Mouse (Mus musculus): ENCODE results near the gene Gm17268. TPM values are rescaled to one million over a fixed set of nuclear protein-coding genes. Genes with fewer than 3 reads are reported as not detected.

The Gm17268 gene
- polyA plus RNA-seq, 1 experiment from 2014 or later = not detected

- Histone ChIP-seq H3K27ac (ENCODE audit: low read depth, low read length) (no peak overlapping the region), H3K27me3 (ENCODE audit: control insufficient read depth, insufficient read depth, low read length) (no peaks in the 10 kb centered on the region), H3K4me1 (ENCODE audit: control insufficient read depth, insufficient read depth, low read length) (no peaks in the 10 kb centered on the region), H3K36me3 (ENCODE audit: control insufficient read depth, insufficient read depth, low read length) (no peaks in the 10 kb centered on the region), H3K9ac (ENCODE audit: low read depth, low read length) (no peak overlapping the region), H3K9me3 (ENCODE audit: control insufficient read depth, low read length) (no peaks in the 10 kb centered on the region), H3K4me3 (ENCODE audit: low read length) (no peak overlapping the region), H3K4me2 (replicated peaks; ENCODE audit: low read depth, low read length) (no peak overlapping the region)
- WGBS = 52% methylated on average over 5 of the region's 5 CpGs
- no peak for ATAC-seq (ENCODE audit: low FRiP score, low TSS enrichment)
Observed at GRCm38 (mm10) chr11:82000581-82000980, 37.8 kb downstream of the Gm17268 start.

GRCm38 (mm10) chr11:81999469-81999868 lies 38.9 kb downstream of the Gm17268 start:
- no peak for ATAC-seq (ENCODE audit: low FRiP score, low TSS enrichment)

GRCm38 (mm10) chr11:81998646-81999045 lies 39.7 kb downstream of the Gm17268 start:
- Histone ChIP-seq H3K9me3 (ENCODE audit: control insufficient read depth, low read length) (no peaks in the 10 kb centered on the region), H3K4me1 (ENCODE audit: control insufficient read depth, insufficient read depth, low read length) (no peaks in the 10 kb centered on the region), H3K27me3 (ENCODE audit: control insufficient read depth, insufficient read depth, low read length) (no peaks in the 10 kb centered on the region), H3K9ac (ENCODE audit: low read depth, low read length) (no peak overlapping the region), H3K4me2 (replicated peaks; ENCODE audit: low read depth, low read length) (no peak overlapping the region), H3K27ac (ENCODE audit: low read depth, low read length) (no peak overlapping the region), H3K36me3 (ENCODE audit: control insufficient read depth, insufficient read depth, low read length) (no peaks in the 10 kb centered on the region), H3K4me3 (ENCODE audit: low read length) (no peak overlapping the region)
- ATAC-seq (ENCODE audit: low FRiP score, low TSS enrichment) = no peak
- WGBS = 89% methylated on average over 3 of the region's 3 CpGs

More at GRCm38 (mm10) chr11:81999469-81999868, 38.9 kb downstream of the Gm17268 start:
- Histone ChIP-seq H3K4me3 (ENCODE audit: low read length) (no peak overlapping the region), H3K9me3 (ENCODE audit: control insufficient read depth, low read length) (no peaks in the 10 kb centered on the region), H3K4me2 (replicated peaks; ENCODE audit: low read depth, low read length) (no peak overlapping the region), H3K36me3 (ENCODE audit: control insufficient read depth, insufficient read depth, low read length) (no peaks in the 10 kb centered on the region), H3K4me1 (ENCODE audit: control insufficient read depth, insufficient read depth, low read length) (no peaks in the 10 kb centered on the region), H3K27me3 (ENCODE audit: control insufficient read depth, insufficient read depth, low read length) (no peaks in the 10 kb centered on the region), H3K27ac (ENCODE audit: low read depth, low read length) (no peak overlapping the region), H3K9ac (ENCODE audit: low read depth, low read length) (no peak overlapping the region)
- WGBS = 83% methylated on average over 4 of the region's 4 CpGs

- H3K27ac ChIP-seq (ENCODE audit: low read depth, low read length) = no peak overlapping the region
- H3K4me3 ChIP-seq (ENCODE audit: low read length) = no peak overlapping the region
- H3K36me3 ChIP-seq (ENCODE audit: control insufficient read depth, insufficient read depth, low read length) = no peaks in the 10 kb centered on the region
- no peaks in the 10 kb centered on the region for H3K4me1 ChIP-seq (ENCODE audit: control insufficient read depth, insufficient read depth, low read length)
- H3K27me3 ChIP-seq (ENCODE audit: control insufficient read depth, insufficient read depth, low read length) = no peaks in the 10 kb centered on the region
- H3K4me2 ChIP-seq (replicated peaks; ENCODE audit: low read depth, low read length) = no peak overlapping the region
- H3K9me3 ChIP-seq (ENCODE audit: control insufficient read depth, low read length) = no peaks in the 10 kb centered on the region
- no peak for ATAC-seq (ENCODE audit: low FRiP score, low TSS enrichment)
- H3K9ac ChIP-seq (ENCODE audit: low read depth, low read length) = no peak overlapping the region
- WGBS = 80% methylated on average over 5 of the region's 5 CpGs
Observed at GRCm38 (mm10) chr11:81997085-81997484, 41.3 kb downstream of the Gm17268 start.

- no peak overlapping the region for H3K4me3 ChIP-seq (ENCODE audit: low read length)
- no peak overlapping the region for H3K9ac ChIP-seq (ENCODE audit: low read depth, low read length)
- 63% methylated on average over 10 of the region's 10 CpGs for WGBS
- H3K9me3 ChIP-seq (ENCODE audit: control insufficient read depth, low read length) = no peaks in the 10 kb centered on the region
- no peaks in the 10 kb centered on the region for H3K36me3 ChIP-seq (ENCODE audit: control insufficient read depth, insufficient read depth, low read length)
- no peak overlapping the region for H3K27ac ChIP-seq (ENCODE audit: low read depth, low read length)
- ATAC-seq (ENCODE audit: low FRiP score, low TSS enrichment) = no peak
- H3K27me3 ChIP-seq (ENCODE audit: control insufficient read depth, insufficient read depth, low read length) = no peaks in the 10 kb centered on the region
- no peaks in the 10 kb centered on the region for H3K4me1 ChIP-seq (ENCODE audit: control insufficient read depth, insufficient read depth, low read length)
- no peak overlapping the region for H3K4me2 ChIP-seq (replicated peaks; ENCODE audit: low read depth, low read length)
Observed at GRCm38 (mm10) chr11:81996172-81996841, 42.1 kb downstream of the Gm17268 start.

- Histone ChIP-seq H3K9me3 (ENCODE audit: control insufficient read depth, low read length) (no peaks in the 10 kb centered on the region), H3K4me3 (ENCODE audit: low read length) (no peak overlapping the region), H3K4me1 (ENCODE audit: control insufficient read depth, insufficient read depth, low read length) (0 out of 2 replicates have a peak, but pooled peaks cover 9% of the 10 kb centered on the region), H3K27ac (ENCODE audit: low read depth, low read length) (no peak overlapping the region), H3K9ac (ENCODE audit: low read depth, low read length) (no peak overlapping the region), H3K27me3 (ENCODE audit: control insufficient read depth, insufficient read depth, low read length) (no peaks in the 10 kb centered on the region), H3K4me2 (replicated peaks; ENCODE audit: low read depth, low read length) (no peak overlapping the region), H3K36me3 (ENCODE audit: control insufficient read depth, insufficient read depth, low read length) (no peaks in the 10 kb centered on the region)
- ATAC-seq (ENCODE audit: low FRiP score, low TSS enrichment) = no peak
- 40% methylated on average over 5 of the region's 5 CpGs for WGBS
Observed at GRCm38 (mm10) chr11:81983146-81983545, 55.2 kb downstream of the Gm17268 start.

- WGBS = 4% methylated on average over 11 of the region's 11 CpGs
- Histone ChIP-seq H3K4me3 (ENCODE audit: low read length) (no peak overlapping the region), H3K4me1 (ENCODE audit: control insufficient read depth, insufficient read depth, low read length) (0 out of 2 replicates have a peak, but pooled peaks cover 9% of the 10 kb centered on the region), H3K9ac (ENCODE audit: low read depth, low read length) (no peak overlapping the region), H3K36me3 (ENCODE audit: control insufficient read depth, insufficient read depth, low read length) (no peaks in the 10 kb centered on the region), H3K27me3 (ENCODE audit: control insufficient read depth, insufficient read depth, low read length) (no peaks in the 10 kb centered on the region), H3K9me3 (ENCODE audit: control insufficient read depth, low read length) (no peaks in the 10 kb centered on the region), H3K4me2 (replicated peaks; ENCODE audit: low read depth, low read length) (no peak overlapping the region), H3K27ac (ENCODE audit: low read depth, low read length) (no peak overlapping the region)
- peak; percentile 60; the same call in 1 of the 2 replicates for ATAC-seq (ENCODE audit: low FRiP score, low TSS enrichment)
Observed at GRCm38 (mm10) chr11:81982191-81982590, 56.2 kb downstream of the Gm17268 start.

Other genes starting within 250 kb of the Gm17268 start
- gene 5530401A14Rik, start 177.9 kb downstream of the Gm17268 start, polyA plus RNA-seq (2014; fragmentation: Nextera tagmentation; extraction: Ambion mirVana) = not detected in 2 replicates
- gene Asic2, start 70.1 kb downstream of the Gm17268 start, polyA plus RNA-seq (2014; fragmentation: Nextera tagmentation; extraction: Ambion mirVana) = 3.4 and 3.8 TPM in 2 replicates
- 0.92 and 2.7 TPM in 2 replicates for gene Ccl2, start 3.0 kb downstream of the Gm17268 start, polyA plus RNA-seq (2014; fragmentation: Nextera tagmentation; extraction: Ambion mirVana)
- gene Ccl7, start 7.2 kb upstream of the Gm17268 start, polyA plus RNA-seq (2014; fragmentation: Nextera tagmentation; extraction: Ambion mirVana) = 0.74 and 0.93 TPM in 2 replicates
- gene Ccl11, start 19.3 kb upstream of the Gm17268 start, polyA plus RNA-seq (2014; fragmentation: Nextera tagmentation; extraction: Ambion mirVana) = 9.7 and 10.4 TPM in 2 replicates
- 0.51 and 1.7 TPM in 2 replicates for gene Ccl12, start 63.3 kb upstream of the Gm17268 start, polyA plus RNA-seq (2014; fragmentation: Nextera tagmentation; extraction: Ambion mirVana)
- not detected in 2 replicates for gene Ccl8, start 76.6 kb upstream of the Gm17268 start, polyA plus RNA-seq (2014; fragmentation: Nextera tagmentation; extraction: Ambion mirVana)